Mouse (Mus musculus): ENCODE measurements at regions not wholly inside any gene's neighbourhood (a gene's known extent, or its start where the extent isn't known, plus 50 kb on each side); places are given as distances from the start of the nearest gene placed in this dataset.
A peak's percentile ranks its signal among the peaks of the same experiment; 100 is the strongest.

- H3K36me3 ChIP-seq (ENCODE audit: control insufficient read depth, insufficient read depth, low read length) = no peaks in the 10 kb centered on the region
- no peak overlapping the region for H3K27ac ChIP-seq (ENCODE audit: control insufficient read depth, insufficient read depth, low read length)
- H3K4me3 ChIP-seq (ENCODE audit: control insufficient read depth, insufficient read depth, low read length) = no peak overlapping the region
- DNase-seq = no peak
- 94% methylated on average over 4 of the region's 4 CpGs for WGBS
- H3K4me1 ChIP-seq (replicated peaks; ENCODE audit: control insufficient read depth, insufficient read depth, low read length) = peaks cover 3% of the 10 kb centered on the region; the same call in 1 of the 2 replicates
- TF ChIP-seq CTCF (IDR thresholded peaks at IDR 0.05; ENCODE audit: borderline replicate concordance, control insufficient read depth, extremely low read depth, insufficient read depth, low read length, poor library complexity) = no peak
- TF ChIP-seq POLR2A (IDR thresholded peaks at IDR 0.05; ENCODE audit: control insufficient read depth, extremely low read depth, insufficient read depth, low read length, poor library complexity) = no peak
- no peaks in the 10 kb centered on the region for H3K27me3 ChIP-seq (ENCODE audit: control insufficient read depth, insufficient read depth, low read length)
Observed at GRCm38 (mm10) chr13:28898900-28899299, 54.6 kb downstream of the Sox4 start.

GRCm38 (mm10) chr13:28892896-28893295, 60.6 kb downstream of the Sox4 start:
- H3K36me3 ChIP-seq (ENCODE audit: control insufficient read depth, insufficient read depth, low read length) = no peaks in the 10 kb centered on the region
- no peak overlapping the region for H3K27ac ChIP-seq (ENCODE audit: control insufficient read depth, insufficient read depth, low read length)
- H3K4me1 ChIP-seq (replicated peaks; ENCODE audit: control insufficient read depth, insufficient read depth, low read length) = no peaks in the 10 kb centered on the region
- 97% methylated on average over 6 of the region's 6 CpGs for WGBS
- TF ChIP-seq POLR2A (IDR thresholded peaks at IDR 0.05; ENCODE audit: control insufficient read depth, extremely low read depth, insufficient read depth, low read length, poor library complexity) (no peak), CTCF (IDR thresholded peaks at IDR 0.05; ENCODE audit: borderline replicate concordance, control insufficient read depth, extremely low read depth, insufficient read depth, low read length, poor library complexity) (no peak)
- no peaks in the 10 kb centered on the region for H3K27me3 ChIP-seq (ENCODE audit: control insufficient read depth, insufficient read depth, low read length)
- DNase-seq = no peak
- no peak overlapping the region for H3K4me3 ChIP-seq (ENCODE audit: control insufficient read depth, insufficient read depth, low read length)

- no peak overlapping the region for H3K4me3 ChIP-seq (ENCODE audit: control insufficient read depth, insufficient read depth, low read length)
- H3K27ac ChIP-seq (ENCODE audit: control insufficient read depth, insufficient read depth, low read length) = no peak overlapping the region
- WGBS = 49% methylated on average over 13 of the region's 13 CpGs
- no peaks in the 10 kb centered on the region for H3K27me3 ChIP-seq (ENCODE audit: control insufficient read depth, insufficient read depth, low read length)
- peaks cover 15% of the 10 kb centered on the region for H3K4me1 ChIP-seq (replicated peaks; ENCODE audit: control insufficient read depth, insufficient read depth, low read length)
- DNase-seq = no peak
- TF ChIP-seq CTCF (IDR thresholded peaks at IDR 0.05; ENCODE audit: borderline replicate concordance, control insufficient read depth, extremely low read depth, insufficient read depth, low read length, poor library complexity) = no peak
- TF ChIP-seq POLR2A (IDR thresholded peaks at IDR 0.05; ENCODE audit: control insufficient read depth, extremely low read depth, insufficient read depth, low read length, poor library complexity) = no peak
- no peaks in the 10 kb centered on the region for H3K36me3 ChIP-seq (ENCODE audit: control insufficient read depth, insufficient read depth, low read length)
Observed at GRCm38 (mm10) chr13:28887098-28887497, 66.4 kb downstream of the Sox4 start.

GRCm38 (mm10) chr13:28886691-28887090, 66.8 kb downstream of the Sox4 start:
- TF ChIP-seq CTCF (IDR thresholded peaks at IDR 0.05; ENCODE audit: borderline replicate concordance, control insufficient read depth, extremely low read depth, insufficient read depth, low read length, poor library complexity) (no peak), POLR2A (IDR thresholded peaks at IDR 0.05; ENCODE audit: control insufficient read depth, extremely low read depth, insufficient read depth, low read length, poor library complexity) (no peak)
- no peaks in the 10 kb centered on the region for H3K27me3 ChIP-seq (ENCODE audit: control insufficient read depth, insufficient read depth, low read length)

GRCm38 (mm10) chr13:28885083-28886037, 68.2 kb downstream of the Sox4 start:
- no peaks in the 10 kb centered on the region for H3K27me3 ChIP-seq (ENCODE audit: control insufficient read depth, insufficient read depth, low read length)

More at GRCm38 (mm10) chr13:28886691-28887090, 66.8 kb downstream of the Sox4 start:
- peaks cover 15% of the 10 kb centered on the region for H3K4me1 ChIP-seq (replicated peaks; ENCODE audit: control insufficient read depth, insufficient read depth, low read length)
- peak; percentile 44 for DNase-seq
- H3K4me3 ChIP-seq (ENCODE audit: control insufficient read depth, insufficient read depth, low read length) = no peak overlapping the region
- H3K27ac ChIP-seq (ENCODE audit: control insufficient read depth, insufficient read depth, low read length) = no peak overlapping the region
- H3K36me3 ChIP-seq (ENCODE audit: control insufficient read depth, insufficient read depth, low read length) = no peaks in the 10 kb centered on the region
- 22% methylated on average over 11 of the region's 11 CpGs for WGBS

GRCm38 (mm10) chr13:28884191-28884820, 69.2 kb downstream of the Sox4 start:
- peak; percentile 68 for DNase-seq
- H3K27me3 ChIP-seq (ENCODE audit: control insufficient read depth, insufficient read depth, low read length) = no peaks in the 10 kb centered on the region

More at GRCm38 (mm10) chr13:28885083-28886037, 68.2 kb downstream of the Sox4 start:
- peaks cover 15% of the 10 kb centered on the region for H3K4me1 ChIP-seq (replicated peaks; ENCODE audit: control insufficient read depth, insufficient read depth, low read length)
- H3K4me3 ChIP-seq (ENCODE audit: control insufficient read depth, insufficient read depth, low read length) = peak overlapping the region; percentile 98
- under 1% methylated on average over 29 of the region's 30 CpGs for WGBS
- peak overlapping the region; percentile 20; the same call in 1 of the 2 replicates for H3K27ac ChIP-seq (ENCODE audit: control insufficient read depth, insufficient read depth, low read length)
- no peaks in the 10 kb centered on the region for H3K36me3 ChIP-seq (ENCODE audit: control insufficient read depth, insufficient read depth, low read length)
- no peak for TF ChIP-seq CTCF (IDR thresholded peaks at IDR 0.05; ENCODE audit: borderline replicate concordance, control insufficient read depth, extremely low read depth, insufficient read depth, low read length, poor library complexity)
- no peak for TF ChIP-seq POLR2A (IDR thresholded peaks at IDR 0.05; ENCODE audit: control insufficient read depth, extremely low read depth, insufficient read depth, low read length, poor library complexity)
- DNase-seq = peak; percentile 40

More at GRCm38 (mm10) chr13:28884191-28884820, 69.2 kb downstream of the Sox4 start:
- peak overlapping the region; percentile 33 for H3K27ac ChIP-seq (ENCODE audit: control insufficient read depth, insufficient read depth, low read length)
- H3K36me3 ChIP-seq (ENCODE audit: control insufficient read depth, insufficient read depth, low read length) = no peaks in the 10 kb centered on the region
- WGBS = under 1% methylated on average over 26 of the region's 26 CpGs
- TF ChIP-seq CTCF (IDR thresholded peaks at IDR 0.05; ENCODE audit: borderline replicate concordance, control insufficient read depth, extremely low read depth, insufficient read depth, low read length, poor library complexity) (0 out of 2 replicates have a peak, but pooled peaks have one; percentile 21), POLR2A (IDR thresholded peaks at IDR 0.05; ENCODE audit: control insufficient read depth, extremely low read depth, insufficient read depth, low read length, poor library complexity) (peak; percentile 19; the same call in 1 of the 2 replicates)
- peak overlapping the region; percentile 98 for H3K4me3 ChIP-seq (ENCODE audit: control insufficient read depth, insufficient read depth, low read length)
- peaks cover 20% of the 10 kb centered on the region for H3K4me1 ChIP-seq (replicated peaks; ENCODE audit: control insufficient read depth, insufficient read depth, low read length)

Measured in thymus, adult 2 months (tissue).